Mouse (Mus musculus) spleen, adult 2 months (tissue): ENCODE data around the gene Ttc9b. TPM values are rescaled to one million over a fixed set of nuclear protein-coding genes. Genes with fewer than 3 reads are reported as not detected.
"Not testable (repeated sequence)": the region's sequence is repeated elsewhere in the genome, so short reads cannot be mapped to it uniquely, and the experiment has no call there.

Experiments
- DNase-seq, 2 experiments: peaks; one replicate each; pipeline versions ENCODE4 v3.0.0 to v3.0.0-alpha.2; 2012 to 2021; ENCODE audit warnings: low spot score in 2 of 2, low read depth in 1 of 2
- H3K27ac ChIP-seq: fragments of 200-500 bp; 2 replicates; pipeline ENCODE4 v1.5.1; 2012; ENCODE audit warnings: low read length, inconsistent platforms; ENCODE audit not compliant: insufficient read depth
- H3K27me3 ChIP-seq: fragments of 200-500 bp; 2 replicates; pipeline ENCODE4 v1.6.1; 2012; ENCODE audit warnings: mild to moderate bottlenecking, moderate library complexity, low read length, inconsistent platforms; ENCODE audit not compliant: control insufficient read depth, insufficient read depth
- H3K36me3 ChIP-seq: fragments of 200-500 bp; 2 replicates; pipeline ENCODE4 v1.6.1; 2012; ENCODE audit warnings: mild to moderate bottlenecking, low read length, inconsistent platforms; ENCODE audit not compliant: control insufficient read depth, insufficient read depth
- H3K4me1 ChIP-seq: fragments of 200-500 bp; 2 replicates; pipeline ENCODE4 v1.6.1; 2011; ENCODE audit warnings: inconsistent platforms; ENCODE audit not compliant: control insufficient read depth, insufficient read depth, insufficient read length
- H3K4me3 ChIP-seq: fragments of 200-500 bp; 2 replicates; pipeline ENCODE4 v1.5.1; 2011; ENCODE audit warnings: mild to moderate bottlenecking, inconsistent platforms; ENCODE audit not compliant: insufficient read depth, insufficient read length; ENCODE audit errors: extremely low read depth
- CTCF ChIP-seq: fragments of 200-500 bp; IDR thresholded peaks from 2 replicates; pipeline ENCODE4 v1.5.1; 2011; ENCODE audit warnings: mild to moderate bottlenecking, inconsistent platforms; ENCODE audit not compliant: insufficient read depth, insufficient read length, insufficient replicate concordance; ENCODE audit errors: extremely low read depth
- POLR2A ChIP-seq: fragments of 200-500 bp; IDR thresholded peaks from 2 replicates; pipeline ENCODE4 v1.6.1; 2011; ENCODE audit warnings: low read depth, low read length, inconsistent platforms
- WGBS: fragments of 180-500 bp; shearing (Covaris S2); methylation state at CpG from one replicate; pipeline ENCODE4 v1.1.7; 2018; 5-methylcytosine and 5-hydroxymethylcytosine counted together
- polyA plus RNA-seq: library from polyadenylated mRNA; depleted of rRNA; stranded (reverse); fragments of >200 nt; gene quantifications from 2 replicates; pipeline ENCODE4 v1.2.3, GENCODE M21; 2012

The Ttc9b gene
- polyA plus RNA-seq, 1 experiment: not detected

- H3K4me1 ChIP-seq: no peaks in the 10 kb centered on the region
- H3K36me3 ChIP-seq: peaks cover 37% of the 10 kb centered on the region
- H3K4me3 ChIP-seq: no peak overlapping the region
- 79% methylated on average over 1 of the region's 1 CpGs for WGBS
- H3K27me3 ChIP-seq: no peaks in the 10 kb centered on the region
- TF ChIP-seq POLR2A (no peak), CTCF (no peak)
- H3K27ac ChIP-seq: no peak overlapping the region
- DNase-seq: no peak
Observed at GRCm38 (mm10) chr7:27622234-27622633, 31.5 kb upstream of the Ttc9b start.

- H3K27ac ChIP-seq: no peak overlapping the region
Observed at GRCm38 (mm10) chr7:27624967-27625366, 28.7 kb upstream of the Ttc9b start.

GRCm38 (mm10) chr7:27627707-27628106 lies 26.0 kb upstream of the Ttc9b start:
- TF ChIP-seq POLR2A: no peak
- WGBS: 94% methylated on average over 7 of the region's 7 CpGs
- no peak overlapping the region for H3K4me3 ChIP-seq
- no peaks in the 10 kb centered on the region for H3K27me3 ChIP-seq
- H3K36me3 ChIP-seq: peaks cover 31% of the 10 kb centered on the region
- DNase-seq: no peak
- no peaks in the 10 kb centered on the region for H3K4me1 ChIP-seq
- H3K27ac ChIP-seq: no peak overlapping the region

More at GRCm38 (mm10) chr7:27624967-27625366, 28.7 kb upstream of the Ttc9b start:
- Histone ChIP-seq H3K27me3 (no peaks in the 10 kb centered on the region), H3K4me3 (no peak overlapping the region), H3K36me3 (peaks cover 38% of the 10 kb centered on the region), H3K4me1 (no peaks in the 10 kb centered on the region)
- no peak for TF ChIP-seq CTCF
- TF ChIP-seq POLR2A: no peak
- DNase-seq: no peak

GRCm38 (mm10) chr7:27628190-27628589 lies 25.5 kb upstream of the Ttc9b start:
- DNase-seq: no peak
- TF ChIP-seq CTCF (no peak), POLR2A (no peak)
- H3K4me1 ChIP-seq: no peaks in the 10 kb centered on the region
- peaks cover 32% of the 10 kb centered on the region for H3K36me3 ChIP-seq
- no peaks in the 10 kb centered on the region for H3K27me3 ChIP-seq
- WGBS: 95% methylated on average over 6 of the region's 6 CpGs
- H3K4me3 ChIP-seq: no peak overlapping the region
- H3K27ac ChIP-seq: no peak overlapping the region

- peaks cover 36% of the 10 kb centered on the region for H3K36me3 ChIP-seq
- H3K4me1 ChIP-seq, H3K4me3 ChIP-seq, H3K27me3 ChIP-seq, H3K27ac ChIP-seq, DNase-seq: not testable (repeated sequence)
- 94% methylated on average over 7 of the region's 7 CpGs for whole genome bisulfite sequencing
Observed at GRCm38 (mm10) chr7:27628816-27629215, 24.9 kb upstream of the Ttc9b start.

- no peak overlapping the region for H3K4me3 ChIP-seq
- H3K36me3 ChIP-seq: peaks cover 35% of the 10 kb centered on the region
- WGBS: 98% methylated on average over 4 of the region's 4 CpGs
- H3K27ac ChIP-seq: no peak overlapping the region
- DNase-seq: no peak
- no peaks in the 10 kb centered on the region for H3K27me3 ChIP-seq
- no peak for TF ChIP-seq CTCF
- no peak for TF ChIP-seq POLR2A
- no peaks in the 10 kb centered on the region for H3K4me1 ChIP-seq
Observed at GRCm38 (mm10) chr7:27631439-27631838, 22.3 kb upstream of the Ttc9b start.

- TF ChIP-seq CTCF: no peak
- no peak for TF ChIP-seq POLR2A
- Histone ChIP-seq H3K27me3 (no peaks in the 10 kb centered on the region), H3K36me3 (peaks cover 40% of the 10 kb centered on the region), H3K4me3 (no peak overlapping the region), H3K27ac (no peak overlapping the region), H3K4me1 (no peaks in the 10 kb centered on the region)
- DNase-seq: no peak
- WGBS: 92% methylated on average over 6 of the region's 6 CpGs
Observed at GRCm38 (mm10) chr7:27633166-27633565, 20.5 kb upstream of the Ttc9b start.

GRCm38 (mm10) chr7:27634691-27635090 lies 19.0 kb upstream of the Ttc9b start:
- WGBS: 94% methylated on average over 6 of the region's 6 CpGs

GRCm38 (mm10) chr7:27635094-27635493 lies 18.6 kb upstream of the Ttc9b start:
- WGBS: 100% methylated on average over 2 of the region's 2 CpGs
- not testable (repeated sequence) for H3K4me1 ChIP-seq, H3K27me3 ChIP-seq, DNase-seq, H3K27ac ChIP-seq, H3K4me3 ChIP-seq
- H3K36me3 ChIP-seq: peaks cover 28% of the 10 kb centered on the region

More at GRCm38 (mm10) chr7:27634691-27635090, 19.0 kb upstream of the Ttc9b start:
- TF ChIP-seq POLR2A (no peak), CTCF (no peak)
- Histone ChIP-seq H3K4me3 (no peak overlapping the region), H3K27ac (no peak overlapping the region), H3K4me1 (no peaks in the 10 kb centered on the region), H3K36me3 (peaks cover 29% of the 10 kb centered on the region), H3K27me3 (no peaks in the 10 kb centered on the region)
- DNase-seq: no peak
